Mouse (Mus musculus): ENCODE results near the gene Tfap2d.

- no peak for TF ChIP-seq MAX (IDR thresholded peaks at IDR 0.05; ENCODE audit: low read depth)
- TF ChIP-seq POLR2A (IDR thresholded peaks at IDR 0.05; ENCODE audit: insufficient read length, low read depth) = no peak
- no peak for TF ChIP-seq TCF12 (IDR thresholded peaks at IDR 0.05; ENCODE audit: insufficient read depth, poor library complexity, severe bottlenecking)
- no peak for TF ChIP-seq CEBPB (IDR thresholded peaks at IDR 0.05; ENCODE audit: insufficient read depth, poor library complexity, severe bottlenecking)
- TF ChIP-seq E2F4 (IDR thresholded peaks at IDR 0.05; ENCODE audit: insufficient read depth) = no peak
- TF ChIP-seq USF1 (IDR thresholded peaks at IDR 0.05; ENCODE audit: low read depth) = no peak
- TF ChIP-seq POLR2AphosphoS2 (IDR thresholded peaks at IDR 0.05; ENCODE audit: insufficient read length, low read depth) = no peak
- TF ChIP-seq MYOG (IDR thresholded peaks at IDR 0.05; ENCODE audit: control insufficient read depth in 1 of 3, insufficient read depth in 1 of 3, insufficient read length in 2 of 3, low read depth in 2 of 3) = no peak
- TF ChIP-seq MYOD1 (IDR thresholded peaks at IDR 0.05; ENCODE audit: control insufficient read depth in 1 of 3, insufficient read length in 2 of 3, low read depth in 2 of 3) = no peak
Measured at GRCm38 (mm10) chr1:19211546-19212154, 108.8 kb downstream of the Tfap2d start.
